Mouse (Mus musculus): ENCODE measurements at regions not wholly inside any gene's neighbourhood (a gene's known extent, or its start where the extent isn't known, plus 50 kb on each side); places are given as distances from the start of the nearest gene placed in this dataset.

DNA sequence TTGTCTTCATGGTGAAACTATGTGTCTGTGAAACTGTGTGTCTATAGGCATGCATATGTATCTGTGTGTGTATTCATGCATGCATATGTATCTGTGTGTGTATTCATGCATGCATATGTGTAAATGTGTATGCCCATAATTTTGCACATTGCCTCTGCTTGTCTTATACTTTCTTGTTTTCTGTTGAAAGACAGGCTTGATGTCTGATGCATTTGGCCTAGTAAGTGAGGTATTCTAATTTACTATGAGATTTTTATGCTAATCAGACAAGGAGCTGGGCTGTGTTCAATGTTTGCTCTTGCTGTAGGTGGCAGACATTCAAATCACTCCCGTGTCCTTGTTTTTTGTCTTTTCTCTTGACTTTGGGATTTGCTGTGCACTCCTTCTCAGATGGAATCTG, 739.8 kb upstream of the Klhl29 start:
- TF ChIP-seq POLR2A (IDR thresholded peaks at IDR 0.05; ENCODE audit: borderline replicate concordance, extremely low read depth, insufficient read depth, insufficient read length, poor library complexity, severe bottlenecking) (no peak), CTCF (IDR thresholded peaks at IDR 0.05; ENCODE audit: borderline replicate concordance, extremely low read depth, insufficient read depth, insufficient read length) (no peak)

Measured in brain, embryonic 14.5 days (tissue).